Mouse (Mus musculus) lung, embryonic 15.5 days (tissue): Measurements from ENCODE around the gene Pcf11. TPM values are rescaled to one million over a fixed set of nuclear protein-coding genes. Genes with fewer than 3 reads are reported as not detected.

Experiments used
- ATAC-seq: fragments of 200-750 bp; cut with Nextera tagmentation; 2 replicates; pipeline ENCODE4 v1.8.0; 2017; ENCODE audit warnings: moderate number of reproducible peaks, borderline replicate concordance; ENCODE audit not compliant: low FRiP score, low TSS enrichment; ENCODE audit errors: extremely low read depth
- H3K27ac ChIP-seq: fragments of 300-500 bp; sonication (generic); 2 replicates; pipeline ENCODE4 v1.5.1; 2015; ENCODE audit warnings: moderate library complexity, mild to moderate bottlenecking, inconsistent platforms
- H3K27me3 ChIP-seq: fragments of 300-500 bp; sonication (generic); 2 replicates; pipeline ENCODE4 v1.6.1; 2015; ENCODE audit warnings: inconsistent platforms
- H3K36me3 ChIP-seq: fragments of 300-500 bp; sonication (generic); 2 replicates; pipeline ENCODE4 v1.6.1; 2015; ENCODE audit warnings: inconsistent platforms
- H3K4me1 ChIP-seq: fragments of 300-500 bp; sonication (generic); 2 replicates; pipeline ENCODE4 v1.6.1; 2015; ENCODE audit warnings: inconsistent platforms
- H3K4me2 ChIP-seq: fragments of 300-500 bp; sonication (generic); 2 replicates; pipeline ENCODE4 v1.6.1; 2015; ENCODE audit warnings: inconsistent platforms, mild to moderate bottlenecking, moderate library complexity
- H3K4me3 ChIP-seq: fragments of 300-500 bp; sonication (generic); 2 replicates; pipeline ENCODE4 v1.5.1; 2015; ENCODE audit warnings: mild to moderate bottlenecking, inconsistent platforms
- H3K9ac ChIP-seq: fragments of 300-500 bp; sonication (generic); 2 replicates; pipeline ENCODE4 v1.6.1; 2015; ENCODE audit warnings: inconsistent platforms
- H3K9me3 ChIP-seq: fragments of 300-500 bp; sonication (generic); 2 replicates; pipeline ENCODE4 v1.6.1; 2016; ENCODE audit warnings: inconsistent platforms
- WGBS: fragments of 180-500 bp; shearing (Covaris S2); methylation state at CpG from one replicate; pipeline ENCODE4 v1.1.7; 2015; 5-methylcytosine and 5-hydroxymethylcytosine counted together
- polyA plus RNA-seq: library from polyadenylated mRNA; unstranded; fragments of >200 nt; fragmentation: Nextera tagmentation; extraction: Ambion mirVana; gene quantifications from 2 replicates; pipeline ENCODE4 v1.2.1, GENCODE M21; 2015

Gene Pcf11
- polyA plus RNA-seq, 1 experiment from 2014 or later, result 22.1 TPM

DNA sequence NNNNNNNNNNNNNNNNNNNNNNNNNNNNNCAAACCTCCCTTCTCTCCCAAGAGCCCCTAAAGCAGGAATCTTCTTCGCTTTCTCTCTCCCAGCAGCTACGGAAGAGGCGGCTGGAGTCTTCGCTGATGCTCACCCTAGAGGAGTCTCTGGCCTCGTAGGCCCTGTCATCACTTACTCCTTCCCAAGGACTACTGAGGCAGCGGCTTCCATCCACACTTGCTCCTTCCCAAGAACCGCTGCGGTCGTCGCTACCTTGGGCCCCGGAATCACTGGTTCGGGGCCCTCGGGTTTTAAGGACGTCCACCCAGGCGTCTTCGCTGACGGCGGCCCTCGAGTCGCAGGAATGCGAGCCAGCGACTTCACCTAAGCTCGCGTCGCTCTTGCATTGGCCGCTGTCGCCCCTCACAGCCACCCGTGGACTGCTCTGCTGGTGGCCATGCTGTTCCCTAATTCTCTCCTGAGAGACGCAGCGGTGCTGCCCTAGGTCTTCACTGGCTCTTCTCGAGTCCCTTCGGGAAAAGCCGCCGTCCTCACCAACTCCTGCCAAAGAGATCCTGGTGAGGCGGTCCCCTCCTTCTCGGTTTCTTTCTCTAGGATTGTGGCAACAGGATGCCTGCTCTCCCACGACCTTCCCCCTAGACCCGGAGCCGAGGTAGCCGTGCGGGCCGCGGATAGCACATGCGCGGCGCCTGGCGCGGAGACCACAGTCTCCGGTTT, 33.3 kb downstream of the Pcf11 start:
- Histone ChIP-seq H3K9ac (peak overlapping the region; percentile 78), H3K4me2 (peak overlapping the region; percentile 95), H3K27ac (0 out of 2 replicates have a peak overlapping the region, but pooled peaks have one; percentile 73), H3K4me1 (peaks cover 14% of the 10 kb centered on the region), H3K4me3 (peak overlapping the region; percentile 94), H3K9me3 (no peaks in the 10 kb centered on the region), H3K27me3 (no peaks in the 10 kb centered on the region), H3K36me3 (peaks cover 8% of the 10 kb centered on the region)
- 2% methylated on average over 49 of the region's 49 CpGs for WGBS
- ATAC-seq, result peak; percentile 73

DNA sequence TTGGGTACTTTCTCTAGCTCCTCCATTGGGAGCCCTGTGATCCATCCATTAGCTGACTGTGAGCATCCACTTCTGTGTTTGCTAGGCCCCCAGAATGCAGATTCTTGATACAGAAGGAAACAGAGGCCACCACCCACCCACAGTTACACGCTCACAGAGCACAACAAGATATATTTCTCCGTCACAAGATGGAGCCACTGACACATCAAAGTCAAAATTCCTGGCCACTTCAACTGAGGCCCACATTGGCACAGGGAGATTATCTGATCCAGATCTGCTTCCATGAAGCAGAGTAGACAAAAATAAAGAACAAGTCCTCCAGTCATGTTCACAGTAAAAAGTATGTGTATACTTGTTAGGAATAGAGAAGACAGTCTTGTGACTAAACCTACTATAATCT, 39.6 kb downstream of the Pcf11 start:
- ATAC-seq, result no peak
- Histone ChIP-seq H3K27me3 (no peaks in the 10 kb centered on the region), H3K4me2 (no peak overlapping the region), H3K4me1 (no peaks in the 10 kb centered on the region), H3K9me3 (no peaks in the 10 kb centered on the region), H3K9ac (no peak overlapping the region), H3K36me3 (no peaks in the 10 kb centered on the region), H3K27ac (no peak overlapping the region), H3K4me3 (no peak overlapping the region)
- 43% methylated on average over 2 of the region's 2 CpGs for WGBS

- no peaks in the 10 kb centered on the region for H3K9me3 ChIP-seq
- ATAC-seq, result no peak
- 30% methylated on average over 2 of the region's 2 CpGs for WGBS
Observed at GRCm38 (mm10) chr7:92624488-92624887, 45.2 kb downstream of the Pcf11 start.

GRCm38 (mm10) chr7:92610830-92611229, 58.9 kb downstream of the Pcf11 start:
- no peak overlapping the region for H3K27ac ChIP-seq
- no peak overlapping the region for H3K4me2 ChIP-seq
- no peaks in the 10 kb centered on the region for H3K27me3 ChIP-seq
- 62% methylated on average over 7 of the region's 7 CpGs for WGBS
- no peak overlapping the region for H3K9ac ChIP-seq
- H3K9me3 ChIP-seq, result no peaks in the 10 kb centered on the region
- H3K36me3 ChIP-seq, result no peaks in the 10 kb centered on the region
- no peak for ATAC-seq
- no peaks in the 10 kb centered on the region for H3K4me1 ChIP-seq
- H3K4me3 ChIP-seq, result no peak overlapping the region

More at GRCm38 (mm10) chr7:92624488-92624887, 45.2 kb downstream of the Pcf11 start:
- Histone ChIP-seq H3K36me3 (no peaks in the 10 kb centered on the region), H3K4me3 (no peak overlapping the region), H3K27me3 (no peaks in the 10 kb centered on the region), H3K27ac (no peak overlapping the region), H3K4me1 (no peaks in the 10 kb centered on the region), H3K4me2 (no peak overlapping the region), H3K9ac (no peak overlapping the region)

DNA sequence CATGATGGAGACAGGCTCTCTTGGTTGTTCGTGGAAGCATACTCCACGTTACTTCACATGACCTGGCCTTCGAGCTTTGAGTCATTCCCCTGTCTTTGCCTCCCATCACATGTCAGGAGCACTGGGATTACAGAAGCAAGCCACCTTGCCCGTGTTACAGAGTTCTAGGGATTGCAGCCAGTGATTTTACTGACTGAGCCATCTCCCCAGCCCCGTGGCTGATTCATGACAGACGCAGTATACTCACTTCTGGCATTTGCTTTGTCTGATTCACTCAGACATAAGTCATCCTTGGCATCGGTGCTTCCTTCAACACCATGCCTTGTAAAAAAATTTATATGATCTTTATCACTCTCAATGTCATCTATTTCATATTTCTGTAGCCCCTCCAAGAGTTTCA, 64.8 kb downstream of the Pcf11 start:
- H3K4me2 ChIP-seq, result no peak overlapping the region
- H3K9me3 ChIP-seq, result no peaks in the 10 kb centered on the region
- H3K4me3 ChIP-seq, result no peak overlapping the region
- H3K27me3 ChIP-seq, result no peaks in the 10 kb centered on the region
- no peak for ATAC-seq
- no peaks in the 10 kb centered on the region for H3K4me1 ChIP-seq
- no peaks in the 10 kb centered on the region for H3K36me3 ChIP-seq
- 87% methylated on average over 7 of the region's 7 CpGs for WGBS
- no peak overlapping the region for H3K27ac ChIP-seq
- H3K9ac ChIP-seq, result no peak overlapping the region

Other genes with a start within 250 kb of the Pcf11 start
- 46.6 and 47.3 TPM in 2 replicates for gene Ccdc90b, start 108.8 kb downstream of the Pcf11 start, polyA plus RNA-seq
- gene Ankrd42, start 32.8 kb downstream of the Pcf11 start, polyA plus RNA-seq, result 6.3 and 8.5 TPM in 2 replicates
- 5.0 and 6.2 TPM in 2 replicates for gene Rab30, start 71.7 kb upstream of the Pcf11 start, polyA plus RNA-seq
- gene Ddias, start 204.3 kb upstream of the Pcf11 start, polyA plus RNA-seq, result 15.5 and 16.4 TPM in 2 replicates
- 43.1 and 43.2 TPM in 2 replicates for gene Prcp, start 204.5 kb upstream of the Pcf11 start, polyA plus RNA-seq